Comparison of ENCODE assay signal across 8 mouse cellular contexts in the genomic region with DNA sequence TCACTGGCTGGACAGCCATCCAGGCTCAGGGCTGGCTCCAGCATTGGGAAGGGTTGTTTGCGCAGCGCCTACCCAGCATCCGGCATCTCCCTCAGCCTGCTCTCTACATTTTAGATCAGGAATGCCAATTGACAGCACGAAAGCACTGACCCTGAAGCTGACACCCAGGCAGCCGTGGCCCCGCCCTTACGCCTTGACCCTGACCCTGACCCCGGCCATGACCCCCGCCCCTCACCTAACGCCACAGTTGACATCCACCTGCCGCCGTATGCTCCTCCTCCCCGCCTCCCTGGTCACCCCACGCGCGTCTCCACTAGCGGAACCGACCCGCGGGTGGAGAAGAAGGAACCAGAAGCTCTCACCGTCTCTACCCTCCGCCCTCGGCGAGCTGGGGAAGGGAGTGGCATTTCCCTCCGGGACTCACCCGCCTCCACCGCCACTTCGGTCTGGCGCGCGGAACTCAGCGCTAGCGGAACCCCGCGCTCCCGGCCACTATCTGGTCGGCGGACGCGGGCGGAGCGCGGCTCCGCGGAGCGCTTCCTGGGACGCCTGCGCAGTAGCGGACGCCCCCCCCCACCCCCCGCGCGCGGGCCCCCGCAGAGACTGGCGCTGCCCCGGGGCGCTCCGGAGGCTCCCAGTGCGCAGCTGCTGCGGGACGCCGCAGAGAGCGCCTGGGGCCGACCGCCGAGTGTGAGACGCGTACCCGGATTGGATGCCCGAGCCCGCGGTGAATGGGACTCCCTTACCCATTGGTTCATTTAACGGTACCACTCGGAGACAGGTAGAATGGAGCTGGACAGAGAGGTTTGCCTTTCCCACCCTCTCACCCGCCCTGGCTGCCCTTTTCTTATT. TPM values are rescaled to one million over a fixed set of nuclear protein-coding genes. Genes with fewer than 3 reads are reported as not detected.
DNase-seq lines count a peak whose midpoint lies in the region; ATAC-seq and TF ChIP-seq lines count a peak whose summit lies in the region.

A gene (minus strand): TSS at position 523 of the 852 bp plus-strand sequence.

- WGBS in forebrain, embryonic 11.5 days, result under 1% methylated on average over 76 of the region's 76 CpGs
- WGBS in heart, embryonic 15.5 days, result under 1% methylated on average over 72 of the region's 76 CpGs
- WGBS in liver, embryonic 14.5 days (ENCODE audit: insufficient replicate concordance), result under 1% methylated on average over 73 of the region's 76 CpGs
- under 1% methylated on average over 72 of the region's 76 CpGs for WGBS in stomach, embryonic 15.5 days

- H3K4me3 ChIP-seq in CH12.LX (replicated peaks in 1 of 3; ENCODE audit: low read depth in 2 of 3, low read length in 2 of 3, poor library complexity in 1 of 3), result peak within 1 kb of the TSS in 2 of 3 experiments; percentile 44 to 66
- peak within 1 kb of the TSS; percentile 62 for H3K4me3 ChIP-seq in forebrain, embryonic 11.5 days (ENCODE audit: low read depth, low read length)
- peak within 1 kb of the TSS; percentile 91 for H3K4me3 ChIP-seq in heart, embryonic 15.5 days
- peak within 1 kb of the TSS; percentile 69 to 72 for H3K4me3 ChIP-seq in liver, embryonic 14.5 days (ENCODE audit: insufficient read depth in 1 of 2, low read depth in 2 of 2, low read length in 2 of 2)
- H3K4me3 ChIP-seq in stomach, embryonic 15.5 days (replicated peaks), result peak within 1 kb of the TSS; percentile 76

- peaks cover 75% of the 10 kb centered on the region for H3K27me3 ChIP-seq in CH12.LX (replicated peaks)
- no peaks in the 10 kb centered on the region for H3K27me3 ChIP-seq in forebrain, embryonic 11.5 days (ENCODE audit: control insufficient read depth, insufficient read depth, low read length)
- no peaks in the 10 kb centered on the region for H3K27me3 ChIP-seq in heart, embryonic 15.5 days
- no peaks in the 10 kb centered on the region for H3K27me3 ChIP-seq in liver, embryonic 14.5 days (ENCODE audit: control insufficient read depth, insufficient read depth, low read length)
- no peaks in the 10 kb centered on the region for H3K27me3 ChIP-seq in stomach, embryonic 15.5 days (replicated peaks)

- in situ Hi-C loops in CH12.LX (cut with MboI; ENCODE audit: low pct_ligation_motif_present, low pct_unique_long_range_greater_than_20kb, low sequenced_read_pairs), result no loop called here

- H3K4me2 ChIP-seq in CH12.LX (ENCODE audit: insufficient read depth, low read depth, poor library complexity, severe bottlenecking), result peak within 1 kb of the TSS; percentile 63
- H3K4me2 ChIP-seq in forebrain, embryonic 11.5 days (ENCODE audit: low read depth, low read length, severe bottlenecking), result peak within 1 kb of the TSS; percentile 92
- peak within 1 kb of the TSS; percentile 93 for H3K4me2 ChIP-seq in heart, embryonic 15.5 days
- H3K4me2 ChIP-seq in liver, embryonic 14.5 days (ENCODE audit: low read depth), result peak within 1 kb of the TSS; percentile 77
- H3K4me2 ChIP-seq in stomach, embryonic 15.5 days, result peak within 1 kb of the TSS; percentile 90

- no peak for TF ChIP-seq POLR2A in CH12.LX (IDR thresholded peaks at IDR 0.05; ENCODE audit: low read depth, low read length)

- H3K4me1 ChIP-seq in CH12.LX (ENCODE audit: control insufficient read depth in 1 of 2, insufficient read depth in 2 of 2), result peaks cover 0 to 3% of the 10 kb centered on the region in 2 experiments; a peak in 2 of 4 replicates
- 0 out of 2 replicates have a peak, but pooled peaks cover 2% of the 10 kb centered on the region for H3K4me1 ChIP-seq in forebrain, embryonic 11.5 days (replicated peaks; ENCODE audit: control insufficient read depth, insufficient read depth, low read length)
- H3K4me1 ChIP-seq in heart, embryonic 15.5 days (replicated peaks), result peaks cover 10% of the 10 kb centered on the region
- H3K4me1 ChIP-seq in liver, embryonic 14.5 days (replicated peaks; ENCODE audit: control insufficient read depth in 2 of 2, insufficient read depth in 2 of 2, low read length in 1 of 2), result peaks cover 3 to 14% of the 10 kb centered on the region in 2 experiments
- no peaks in the 10 kb centered on the region for H3K4me1 ChIP-seq in stomach, embryonic 15.5 days

- H3K36me3 ChIP-seq in CH12.LX (replicated peaks in 1 of 2; ENCODE audit: control insufficient read depth in 1 of 2, insufficient read depth in 1 of 2, low read length in 1 of 2), result no peaks in the 10 kb centered on the region
- H3K36me3 ChIP-seq in forebrain, embryonic 11.5 days (ENCODE audit: control insufficient read depth, insufficient read depth, low read length), result no peaks in the 10 kb centered on the region
- no peaks in the 10 kb centered on the region for H3K36me3 ChIP-seq in heart, embryonic 15.5 days
- H3K36me3 ChIP-seq in liver, embryonic 14.5 days (replicated peaks; ENCODE audit: control insufficient read depth, insufficient read depth, low read depth), result no peaks in the 10 kb centered on the region
- H3K36me3 ChIP-seq in stomach, embryonic 15.5 days, result no peaks in the 10 kb centered on the region

- TF ChIP-seq CTCF in CH12.LX (conservative IDR thresholded peaks at IDR 0.05 in 1 of 2, IDR thresholded peaks at IDR 0.05 in 1 of 2; ENCODE audit: low read depth in 2 of 2, low read length in 2 of 2), result no peak
- no peak for TF ChIP-seq CTCF in liver, embryonic 14.5 days (IDR thresholded peaks at IDR 0.05; ENCODE audit: low read depth)

- H3K27ac ChIP-seq in CH12.LX (ENCODE audit: insufficient read depth, low read depth), result no peak within 1 kb of the TSS
- H3K27ac ChIP-seq in forebrain, embryonic 11.5 days (ENCODE audit: low read depth, low read length), result no peak within 1 kb of the TSS
- peak within 1 kb of the TSS; percentile 82 for H3K27ac ChIP-seq in heart, embryonic 15.5 days
- no peak within 1 kb of the TSS for H3K27ac ChIP-seq in liver, embryonic 14.5 days
- peak within 1 kb of the TSS; percentile 57 for H3K27ac ChIP-seq in stomach, embryonic 15.5 days

- peak; percentile 19 for DNase-seq in CH12.LX (ENCODE audit: extremely low read depth)
- peak; percentile 73 for DNase-seq in c-Kit-positive CD71-positive TER-119-negative erythroid progenitor cells, embryonic 14.5 days (ENCODE audit: low read depth)
- DNase-seq in forebrain, embryonic 11.5 days (ENCODE audit: low spot score), result peak; percentile 91
- DNase-seq in kidney, postnatal 25 days, result peak; percentile 92 to 97
- peak; percentile 63 to 83 (median 79) for DNase-seq in liver, embryonic 14.5 days (ENCODE audit: low read depth in 3 of 3, low spot score in 3 of 3)
- peak; percentile 74 for DNase-seq in neural tube, embryonic 10.5 days (ENCODE audit: extremely low spot score, low spot score)

- H3K9me3 ChIP-seq in CH12.LX (replicated peaks; ENCODE audit: low read length), result no peaks in the 10 kb centered on the region
- no peaks in the 10 kb centered on the region for H3K9me3 ChIP-seq in forebrain, embryonic 11.5 days (ENCODE audit: control insufficient read depth, low read length)
- H3K9me3 ChIP-seq in heart, embryonic 15.5 days (replicated peaks), result no peaks in the 10 kb centered on the region
- H3K9me3 ChIP-seq in liver, embryonic 14.5 days (ENCODE audit: control insufficient read depth, low read length), result no peaks in the 10 kb centered on the region
- no peaks in the 10 kb centered on the region for H3K9me3 ChIP-seq in stomach, embryonic 15.5 days

- no peak for TF ChIP-seq EP300 in CH12.LX (IDR thresholded peaks at IDR 0.05; ENCODE audit: low read length)
- no peak for TF ChIP-seq EP300 in liver, embryonic 14.5 days (IDR thresholded peaks at IDR 0.05; ENCODE audit: low read depth)

- dilution Hi-C loops in CH12.LX (cut with MboI; ENCODE audit: extremely low pct_ligation_motif_present, extremely low pct_unique_long_range_greater_than_20kb, low sequenced_read_pairs), result no loop called here

- H3K9ac ChIP-seq in CH12.LX (ENCODE audit: insufficient read depth, low read depth), result peak within 1 kb of the TSS; percentile 16
- peak within 1 kb of the TSS; percentile 71 for H3K9ac ChIP-seq in forebrain, embryonic 11.5 days (ENCODE audit: low read length)
- peak within 1 kb of the TSS; percentile 86 for H3K9ac ChIP-seq in heart, embryonic 15.5 days
- peak within 1 kb of the TSS; percentile 71 for H3K9ac ChIP-seq in liver, embryonic 14.5 days (replicated peaks)
- peak within 1 kb of the TSS; percentile 34; the same call in 1 of the 2 replicates for H3K9ac ChIP-seq in stomach, embryonic 15.5 days

- no peak for TF ChIP-seq RAD21 in CH12.LX (IDR thresholded peaks at IDR 0.05; ENCODE audit: low read depth, low read length)

- ATAC-seq in forebrain, embryonic 11.5 days (replicated peaks; ENCODE audit: low FRiP score), result peak; percentile 99
- ATAC-seq in heart, embryonic 15.5 days (replicated peaks; ENCODE audit: insufficient number of reproducible peaks, insufficient read depth, low FRiP score, low read depth), result peak; percentile 99
- ATAC-seq in liver, embryonic 14.5 days (ENCODE audit: insufficient read depth), result peak; percentile 97
- ATAC-seq in stomach, embryonic 15.5 days (ENCODE audit: insufficient read depth, low FRiP score, low read depth), result peak; percentile 99

- no peaks in the 10 kb centered on the region for H3K79me2 ChIP-seq in CH12.LX (replicated peaks; ENCODE audit: control insufficient read depth, extremely low read depth, insufficient read depth, poor library complexity, severe bottlenecking)

TF ChIP-seq in CH12.LX, 34 proteins besides CTCF, POLR2A, EP300 and RAD21:
- TF ChIP-seq BHLHE40 (IDR thresholded peaks at IDR 0.05; ENCODE audit: low read depth, low read length) (no peak), HCFC1 (IDR thresholded peaks at IDR 0.05; ENCODE audit: low read depth, low read length) (peak; percentile 70), NRF1 (IDR thresholded peaks at IDR 0.05; ENCODE audit: low read depth, low read length) (peak; percentile 77)

RNA-seq across cellular contexts. Expression of the gene that starts here (rescaled TPM):
- total RNA-seq in CH12.LX (2012; rRNA removed) (0.17 and 0.34 TPM in 2 replicates), CH12.LX (2014; rRNA removed) (0.16 and 0.28 TPM in 2 replicates)
- polyA plus RNA-seq in CH12.LX (2012; ENCODE audit: insufficient read length, low read depth), result 0.11 TPM in 2 replicates
- 4.5 and 5.0 TPM in 2 replicates for polyA plus RNA-seq in forebrain, embryonic 11.5 days (2014; fragmentation: Nextera tagmentation; extraction: Ambion mirVana)
- 7.7 and 8.9 TPM in 2 replicates for polyA plus RNA-seq in heart, embryonic 15.5 days (2015; fragmentation: Nextera tagmentation; extraction: Ambion mirVana)
- polyA plus RNA-seq in liver, embryonic 14.5 days (2012; rRNA removed), result 2.0 and 2.7 TPM in 2 replicates
- 3.5 and 3.8 TPM in 2 replicates for polyA plus RNA-seq in liver, embryonic 14.5 days (2014; fragmentation: Nextera tagmentation; extraction: Ambion mirVana)
- 5.6 and 5.7 TPM in 2 replicates for polyA plus RNA-seq in stomach, embryonic 15.5 days (2015; fragmentation: Nextera tagmentation; extraction: Ambion mirVana)

Comparison
In these comparisons a context has a peak if more than half of its experiments do, and no peak if none do; other contexts are left out.
1. Peak in DNase-seq, H3K4me3 ChIP-seq, H3K9ac ChIP-seq and H3K4me2 ChIP-seq in CH12.LX; RNA of the gene not detected or under 1 TPM.
2. DNase-seq: peak in every context shown above with its lines; median percentile 94 in kidney, postnatal 25 days; 91 in forebrain, embryonic 11.5 days; 79 in liver, embryonic 14.5 days; 74 in neural tube, embryonic 10.5 days; 73 in c-Kit-positive CD71-positive TER-119-negative erythroid progenitor cells, embryonic 14.5 days; 19 in CH12.LX.
3. H3K27ac ChIP-seq: peak in heart, embryonic 15.5 days (single experiment) and stomach, embryonic 15.5 days (single experiment); none in CH12.LX (single experiment), forebrain, embryonic 11.5 days (single experiment) and liver, embryonic 14.5 days (single experiment).
4. H3K9ac ChIP-seq: peak in every context shown above with its lines; median percentile 86 in heart, embryonic 15.5 days; 71 in forebrain, embryonic 11.5 days; 71 in liver, embryonic 14.5 days; 34 in stomach, embryonic 15.5 days; 16 in CH12.LX.
5. Peak in every context shown above with its lines, with median percentiles within 50 percentile points of each other: H3K4me2 ChIP-seq, H3K4me3 ChIP-seq and ATAC-seq.